Mouse (Mus musculus) kidney, embryonic 16.5 days (tissue): Measurements from ENCODE around the gene Des. TPM values are rescaled to one million over a fixed set of nuclear protein-coding genes. Genes with fewer than 3 reads are reported as not detected.
A peak's percentile ranks its signal among the peaks of the same experiment; 100 is the strongest.

Source experiments
- ATAC-seq: fragments of 200-750 bp; cut with Nextera tagmentation; 2 replicates; pipeline ENCODE4 v1.8.0; 2017; ENCODE audit warnings: moderate TSS enrichment; ENCODE audit not compliant: low FRiP score, low TSS enrichment
- H3K27ac ChIP-seq: fragments of 300-500 bp; sonication (generic); 2 replicates; pipeline ENCODE4 v1.5.1; 2014; ENCODE audit warnings: low read length
- H3K27me3 ChIP-seq: fragments of 300-500 bp; sonication (generic); 2 replicates; pipeline ENCODE4 v1.6.1; 2014; ENCODE audit warnings: low read length, control low read depth, mixed read lengths; ENCODE audit not compliant: insufficient read depth
- H3K36me3 ChIP-seq: fragments of 300-500 bp; sonication (generic); 2 replicates; pipeline ENCODE4 v1.6.1; 2014; ENCODE audit warnings: low read length, control low read depth, mixed read lengths; ENCODE audit not compliant: insufficient read depth
- H3K4me1 ChIP-seq: fragments of 300-500 bp; sonication (generic); 2 replicates; pipeline ENCODE4 v1.6.1; 2014; ENCODE audit warnings: low read length, control low read depth, mixed read lengths; ENCODE audit not compliant: insufficient read depth
- H3K4me2 ChIP-seq: fragments of 300-500 bp; sonication (generic); replicated peaks from 2 replicates; pipeline ENCODE4 v1.6.1; 2014; ENCODE audit warnings: low read depth, low read length
- H3K4me3 ChIP-seq: fragments of 300-500 bp; sonication (generic); 2 replicates; pipeline ENCODE4 v1.5.1; 2014; ENCODE audit warnings: mild to moderate bottlenecking, low read length
- H3K9ac ChIP-seq: fragments of 300-500 bp; sonication (generic); replicated peaks from 2 replicates; pipeline ENCODE4 v1.6.1; 2014; ENCODE audit warnings: low read length
- H3K9me3 ChIP-seq: fragments of 300-500 bp; sonication (generic); 2 replicates; pipeline ENCODE4 v1.6.1; 2016; ENCODE audit warnings: low read length, control low read depth
- WGBS: fragments of 180-500 bp; shearing (Covaris S2); extraction: QIAGEN DNeasy Blood & Tissue Kit; methylation state at CpG from one replicate; pipeline ENCODE4 v1.1.7; 2014; 5-methylcytosine and 5-hydroxymethylcytosine counted together
- polyA plus RNA-seq: library from polyadenylated mRNA; unstranded; fragments of >200 nt; fragmentation: Nextera tagmentation; extraction: Ambion mirVana; gene quantifications from 2 replicates; pipeline ENCODE4 v1.2.1, GENCODE M21; 2015

Gene Des
- polyA plus RNA-seq, 1 experiment from 2014 or later = 53.6 TPM

DNA sequence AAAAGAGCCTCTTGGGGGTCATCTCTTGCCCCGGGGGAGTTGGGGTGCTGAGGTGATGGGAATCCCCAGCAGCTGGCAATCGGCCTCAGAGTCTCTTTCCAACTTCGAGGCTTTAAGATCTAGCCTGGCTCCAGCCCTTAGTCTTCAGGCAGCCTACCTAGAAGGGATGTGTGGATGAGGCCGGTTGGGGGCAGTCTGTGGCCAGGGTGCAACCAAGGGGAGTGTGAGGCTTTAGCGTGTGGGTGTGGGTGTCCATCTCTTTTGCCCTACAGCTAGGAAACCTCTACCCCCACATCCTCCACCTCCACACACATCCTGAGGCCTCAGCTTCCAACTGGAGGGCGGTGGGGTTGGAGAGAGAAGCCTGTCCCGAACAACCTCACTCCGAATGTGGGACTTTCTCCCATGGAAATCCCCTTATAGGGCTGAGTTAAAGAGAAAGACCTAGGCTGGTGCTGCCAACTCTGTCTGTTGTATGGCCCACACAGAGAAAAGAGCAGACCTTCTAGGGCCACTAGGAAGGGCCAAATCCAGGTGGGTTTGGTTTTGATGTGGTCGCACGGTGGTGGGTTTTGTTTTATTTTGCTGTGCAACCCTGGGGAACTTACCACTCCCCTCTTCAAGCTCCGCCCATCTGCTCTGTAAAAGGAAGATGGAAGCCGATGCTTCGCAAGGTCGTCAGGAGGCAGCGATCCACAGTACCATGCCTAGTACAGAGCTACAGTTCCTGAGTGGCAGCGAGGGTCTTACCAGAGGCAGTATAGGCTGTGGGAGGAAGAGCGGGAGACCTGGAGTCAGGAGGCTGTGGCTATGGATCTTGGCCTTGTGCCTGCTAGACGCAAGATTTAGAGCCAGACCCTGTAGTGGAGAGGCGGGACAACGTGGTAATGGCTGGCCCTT, 14.8 kb upstream of the Des start:
- Histone ChIP-seq H3K9me3 (no peaks in the 10 kb centered on the region), H3K4me2 (peak overlapping the region; percentile 47), H3K9ac (peak overlapping the region; percentile 40; the same call in 1 of the 2 replicates), H3K4me3 (peak overlapping the region; percentile 19; the same call in 1 of the 2 replicates), H3K27me3 (no peaks in the 10 kb centered on the region), H3K36me3 (no peaks in the 10 kb centered on the region), H3K27ac (peak overlapping the region; percentile 93), H3K4me1 (peaks cover 34% of the 10 kb centered on the region)
- peak; percentile 40; the same call in 1 of the 2 replicates for ATAC-seq
- 14% methylated on average over 20 of the region's 20 CpGs for WGBS

DNA sequence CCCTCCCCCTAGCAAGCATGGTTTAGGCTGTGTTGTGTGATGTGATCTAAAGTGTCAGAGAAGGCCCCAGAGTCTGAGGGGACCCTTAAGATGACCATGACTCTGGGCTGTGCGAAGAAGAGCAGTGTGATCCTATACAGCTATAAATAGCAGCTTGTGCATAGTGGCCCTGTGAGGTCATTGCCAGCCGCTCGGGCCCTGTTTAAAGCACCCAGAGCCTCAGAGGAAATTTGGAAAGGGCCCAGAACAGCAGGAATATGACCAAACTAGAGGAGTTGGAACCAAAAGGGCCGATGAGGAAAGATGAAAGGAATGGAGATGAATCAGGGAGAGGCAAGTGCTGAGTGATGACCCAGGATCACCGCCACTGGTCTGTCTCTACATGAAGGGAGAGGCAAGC, 12.8 kb upstream of the Des start:
- Histone ChIP-seq H3K9me3 (no peaks in the 10 kb centered on the region), H3K9ac (no peak overlapping the region), H3K4me2 (no peak overlapping the region), H3K36me3 (no peaks in the 10 kb centered on the region), H3K27ac (no peak overlapping the region), H3K4me3 (no peak overlapping the region), H3K4me1 (peaks cover 34% of the 10 kb centered on the region), H3K27me3 (no peaks in the 10 kb centered on the region)
- 75% methylated on average over 5 of the region's 5 CpGs for WGBS
- ATAC-seq = no peak

DNA sequence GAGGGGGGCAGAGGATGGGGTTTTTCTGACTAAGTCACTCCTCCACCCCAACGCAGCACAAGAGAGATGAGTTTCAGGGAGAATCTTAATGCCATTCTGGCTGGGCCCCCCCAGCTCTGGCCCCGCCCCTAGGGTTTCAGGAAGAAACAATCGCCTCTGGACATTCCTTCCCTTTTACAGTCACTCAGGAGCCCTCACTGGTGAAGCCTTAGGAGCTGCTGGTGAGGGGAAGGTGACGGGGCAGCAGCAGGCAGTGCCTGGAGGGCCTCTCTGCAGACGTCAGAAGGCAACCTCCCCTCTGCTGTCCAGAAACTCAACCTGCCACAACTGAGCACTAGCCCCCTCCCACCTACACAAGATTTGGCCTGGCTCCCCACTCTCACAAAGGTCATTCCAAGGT, 10.9 kb upstream of the Des start:
- Histone ChIP-seq H3K4me2 (no peak overlapping the region), H3K27ac (no peak overlapping the region), H3K9me3 (no peaks in the 10 kb centered on the region), H3K36me3 (no peaks in the 10 kb centered on the region), H3K4me1 (peaks cover 23% of the 10 kb centered on the region), H3K9ac (no peak overlapping the region), H3K27me3 (no peaks in the 10 kb centered on the region), H3K4me3 (no peak overlapping the region)
- 35% methylated on average over 5 of the region's 5 CpGs for WGBS
- ATAC-seq = no peak

DNA sequence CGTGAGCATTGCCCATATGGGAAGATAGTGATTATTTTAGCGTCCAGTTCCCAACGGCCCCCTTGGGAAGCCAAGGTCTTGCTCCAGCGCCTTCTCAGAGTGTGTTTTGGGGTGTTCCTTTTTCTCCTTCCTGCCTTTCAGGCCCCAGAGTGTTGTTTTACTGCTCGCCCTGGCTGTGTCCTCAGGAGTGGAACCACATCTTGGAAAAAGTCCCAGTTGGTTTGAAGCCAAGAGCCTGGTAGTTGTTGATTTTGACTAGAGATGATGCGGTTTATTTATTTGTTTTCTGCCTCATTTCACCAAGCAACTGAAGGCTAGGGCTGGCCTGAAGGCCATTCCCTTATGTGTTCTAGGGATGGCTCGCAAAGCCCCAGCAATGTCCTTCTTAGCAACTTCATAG, 2.9 kb upstream of the Des start:
- H3K27ac ChIP-seq = no peak overlapping the region
- ATAC-seq = no peak
- 54% methylated on average over 7 of the region's 7 CpGs for WGBS

DNA sequence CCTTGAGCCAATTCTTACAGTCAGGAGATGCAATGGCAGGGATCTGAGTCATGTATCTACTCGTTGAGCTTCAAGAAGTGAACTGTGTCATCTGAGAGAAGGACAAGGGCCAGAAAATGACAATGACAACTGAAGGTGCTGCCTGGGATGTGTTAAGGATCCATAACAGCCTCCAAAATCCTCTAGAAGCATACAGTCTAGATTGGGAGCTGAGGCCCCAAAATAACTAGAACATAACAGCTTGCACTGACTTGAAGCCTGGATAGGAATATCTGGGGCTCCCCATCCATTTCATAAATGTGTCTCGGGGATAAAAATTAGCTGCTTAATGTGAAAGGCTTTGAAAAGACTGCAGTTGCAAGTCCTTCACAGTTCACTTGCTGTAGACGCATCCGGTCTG, 2.1 kb upstream of the Des start:
- Histone ChIP-seq H3K9ac (no peak overlapping the region), H3K4me2 (no peak overlapping the region), H3K9me3 (no peaks in the 10 kb centered on the region), H3K4me1 (peaks cover 39% of the 10 kb centered on the region), H3K4me3 (no peak overlapping the region), H3K27ac (no peak overlapping the region), H3K36me3 (no peaks in the 10 kb centered on the region), H3K27me3 (peaks cover 27% of the 10 kb centered on the region; the same call in 1 of the 2 replicates)
- ATAC-seq = no peak
- WGBS = 56% methylated on average over 4 of the region's 4 CpGs

More for the DNA sequence above, 2.9 kb upstream of the Des start:
- no peak overlapping the region for H3K4me2 ChIP-seq
- no peaks in the 10 kb centered on the region for H3K9me3 ChIP-seq
- H3K4me3 ChIP-seq = no peak overlapping the region
- no peak overlapping the region for H3K9ac ChIP-seq
- peaks cover 39% of the 10 kb centered on the region for H3K4me1 ChIP-seq
- H3K27me3 ChIP-seq = peaks cover 27% of the 10 kb centered on the region; the same call in 1 of the 2 replicates
- H3K36me3 ChIP-seq = no peaks in the 10 kb centered on the region

DNA sequence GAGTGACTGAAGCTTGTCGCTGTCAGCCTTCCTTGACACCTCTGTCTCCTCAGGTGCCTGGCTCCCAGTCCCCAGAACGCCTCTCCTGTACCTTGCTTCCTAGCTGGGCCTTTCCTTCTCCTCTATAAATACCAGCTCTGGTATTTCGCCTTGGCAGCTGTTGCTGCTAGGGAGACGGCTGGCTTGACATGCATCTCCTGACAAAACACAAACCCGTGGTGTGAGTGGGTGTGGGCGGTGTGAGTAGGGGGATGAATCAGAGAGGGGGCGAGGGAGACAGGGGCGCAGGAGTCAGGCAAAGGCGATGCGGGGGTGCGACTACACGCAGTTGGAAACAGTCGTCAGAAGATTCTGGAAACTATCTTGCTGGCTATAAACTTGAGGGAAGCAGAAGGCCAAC, 783 bp upstream of the Des start:
- Histone ChIP-seq H3K27ac (no peak overlapping the region), H3K4me2 (no peak overlapping the region), H3K4me1 (peaks cover 39% of the 10 kb centered on the region), H3K9me3 (no peaks in the 10 kb centered on the region), H3K9ac (no peak overlapping the region), H3K4me3 (no peak overlapping the region), H3K27me3 (peaks cover 27% of the 10 kb centered on the region; the same call in 1 of the 2 replicates), H3K36me3 (no peaks in the 10 kb centered on the region)
- no peak for ATAC-seq
- WGBS = 47% methylated on average over 13 of the region's 13 CpGs

DNA sequence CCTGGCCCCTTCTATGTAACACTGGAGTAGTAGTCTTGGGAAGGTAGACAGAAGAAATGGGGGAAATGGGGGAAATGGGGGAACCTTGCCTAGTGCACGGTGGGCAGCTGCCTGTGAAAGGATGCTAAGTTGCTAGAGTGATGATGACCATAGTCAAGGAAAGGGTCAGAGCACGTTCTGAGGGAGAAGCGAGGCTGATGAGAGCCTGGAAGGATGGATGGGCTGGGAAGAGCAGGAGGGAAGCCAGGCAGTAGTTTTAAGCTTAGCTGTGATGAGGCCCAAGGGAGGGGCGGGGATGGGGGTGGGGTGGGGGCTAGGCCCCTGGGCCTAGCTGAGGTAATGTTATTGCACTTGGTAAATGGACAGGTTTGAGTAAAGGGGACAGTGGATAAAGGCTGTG, 994 bp downstream of the Des start:
- Histone ChIP-seq H3K4me1 (peaks cover 39% of the 10 kb centered on the region), H3K36me3 (no peaks in the 10 kb centered on the region), H3K9me3 (no peaks in the 10 kb centered on the region), H3K9ac (no peak overlapping the region; the same call in 1 of the 2 replicates), H3K4me2 (peak overlapping the region; percentile 74), H3K27me3 (peaks cover 27% of the 10 kb centered on the region; the same call in 1 of the 2 replicates), H3K4me3 (peak overlapping the region; percentile 49), H3K27ac (no peak overlapping the region)
- no peak for ATAC-seq
- 35% methylated on average over 4 of the region's 4 CpGs for WGBS

DNA sequence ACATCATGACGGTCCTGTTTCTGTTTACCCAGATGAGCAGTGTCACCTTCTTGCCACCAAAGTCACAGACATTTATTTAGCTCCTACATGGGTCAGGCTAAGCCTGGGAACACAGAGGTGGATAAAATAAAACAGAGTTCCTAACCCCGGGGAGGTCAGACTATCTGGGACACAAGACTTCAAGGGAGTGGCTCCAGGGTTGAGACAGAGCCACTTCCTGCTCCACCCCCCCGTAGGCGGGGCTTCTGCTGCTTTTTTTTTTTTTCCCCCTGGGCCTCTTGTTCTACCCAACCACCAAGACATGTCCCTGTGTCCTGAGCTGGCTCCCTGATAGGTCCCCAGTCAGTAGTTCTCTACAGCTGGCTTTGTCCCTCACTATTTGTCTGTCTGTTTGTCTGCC, 1.6 kb downstream of the Des start:
- ATAC-seq = no peak
- 32% methylated on average over 4 of the region's 4 CpGs for WGBS
- Histone ChIP-seq H3K9me3 (no peaks in the 10 kb centered on the region), H3K27me3 (peaks cover 27% of the 10 kb centered on the region; the same call in 1 of the 2 replicates), H3K4me2 (peak overlapping the region; percentile 13; the same call in 1 of the 2 replicates), H3K4me3 (no peak overlapping the region), H3K9ac (no peak overlapping the region), H3K4me1 (peaks cover 39% of the 10 kb centered on the region), H3K27ac (no peak overlapping the region), H3K36me3 (no peaks in the 10 kb centered on the region)

DNA sequence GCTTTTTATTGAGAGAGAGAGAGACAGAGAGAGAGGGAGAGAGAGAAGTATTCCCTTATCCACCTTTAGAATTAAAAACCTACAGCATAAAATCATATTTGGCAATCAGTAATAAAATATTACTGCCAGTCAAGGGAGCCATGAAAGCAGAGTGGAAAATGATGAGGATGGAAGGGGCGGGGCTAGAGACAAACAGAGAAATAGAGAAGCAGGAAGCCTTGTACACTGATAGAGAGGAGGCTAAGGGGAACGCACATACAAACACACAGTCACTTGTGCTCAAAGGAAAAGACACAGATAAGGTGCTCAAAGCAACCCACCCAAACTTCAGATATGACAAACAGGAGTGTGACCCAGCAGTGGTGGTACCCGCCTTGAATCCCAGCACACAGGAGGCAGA, 3.7 kb downstream of the Des start:
- Histone ChIP-seq H3K9me3 (no peaks in the 10 kb centered on the region), H3K4me1 (peaks cover 29% of the 10 kb centered on the region), H3K27me3 (peaks cover 20% of the 10 kb centered on the region; the same call in 1 of the 2 replicates), H3K36me3 (no peaks in the 10 kb centered on the region), H3K27ac (no peak overlapping the region), H3K9ac (no peak overlapping the region), H3K4me2 (no peak overlapping the region), H3K4me3 (no peak overlapping the region)
- 91% methylated on average over 3 of the region's 3 CpGs for WGBS
- no peak for ATAC-seq

DNA sequence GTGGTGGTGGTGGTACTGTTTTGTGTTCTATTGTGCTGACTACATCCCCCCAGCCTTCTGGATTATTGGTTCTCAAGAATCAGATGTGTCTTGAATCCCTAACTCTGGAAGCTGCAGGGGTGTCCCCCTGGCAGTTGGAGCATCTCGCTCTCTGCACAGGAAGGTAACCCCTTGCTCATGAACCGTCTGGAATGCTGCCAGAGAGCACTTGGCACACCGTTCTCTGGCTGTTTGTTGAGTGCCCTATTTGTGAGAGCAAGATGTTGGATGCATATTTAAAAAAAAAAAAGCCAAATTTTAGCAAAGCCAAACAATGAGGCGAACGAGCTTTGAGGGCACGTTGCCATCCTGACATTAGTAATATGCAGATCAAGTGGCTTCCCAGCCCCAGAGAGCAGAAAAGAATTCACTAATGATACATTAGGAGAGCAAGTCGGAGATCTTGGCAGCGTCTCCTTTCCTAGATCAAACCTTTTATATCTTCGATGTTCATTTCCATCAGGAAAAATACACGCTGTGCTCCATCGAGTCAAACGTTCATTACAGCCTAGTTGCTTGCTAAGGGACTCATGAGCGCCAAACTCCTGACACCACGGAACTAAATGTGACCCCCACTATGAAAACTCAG, 5.5 kb downstream of the Des start:
- Histone ChIP-seq H3K4me3 (no peak overlapping the region), H3K36me3 (no peaks in the 10 kb centered on the region), H3K27me3 (peaks cover 10% of the 10 kb centered on the region; the same call in 1 of the 2 replicates), H3K27ac (no peak overlapping the region), H3K9me3 (no peaks in the 10 kb centered on the region), H3K9ac (no peak overlapping the region), H3K4me1 (peaks cover 26% of the 10 kb centered on the region), H3K4me2 (no peak overlapping the region)
- ATAC-seq = no peak
- 84% methylated on average over 14 of the region's 14 CpGs for WGBS
